Mouse (Mus musculus): Measurements from ENCODE around the gene Arf5. TPM values are rescaled to one million over a fixed set of nuclear protein-coding genes. Genes with fewer than 3 reads are reported as not detected.

Gene Arf5
- polyA plus RNA-seq, 1 experiment from 2014 or later: 239 TPM

DNA sequence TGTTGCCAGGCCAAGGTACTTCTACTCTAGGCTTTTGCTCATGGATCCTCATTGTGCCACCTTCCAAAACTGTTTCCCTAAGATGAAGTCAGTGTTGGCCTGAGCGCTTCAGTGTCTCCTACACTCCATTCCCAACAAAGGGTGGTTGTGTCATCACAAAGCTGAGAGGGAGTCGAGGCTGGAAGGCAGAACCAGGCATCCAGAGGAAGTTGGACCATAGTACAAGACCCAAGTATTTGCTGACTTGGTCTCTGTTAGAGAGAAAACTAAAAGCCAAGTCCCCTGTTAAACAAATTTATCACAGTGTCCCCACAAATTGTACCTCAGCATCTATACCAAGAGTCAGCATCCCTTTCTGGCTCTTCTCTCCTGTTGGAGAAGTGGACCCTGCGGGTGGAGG is 4.9 kb downstream of the Arf5 start, which contains the start of gene Gcc1:
Gene Gcc1, minus strand, starts transcription at position 101 of the 400 bp plus-strand sequence.
- WGBS: 82% methylated on average over 3 of the region's 3 CpGs
- Histone ChIP-seq H3K9me3 (replicated peaks) (no peaks in the 10 kb centered on the region), H3K27ac (ENCODE audit: poor library complexity, severe bottlenecking) (no peak within 1 kb of the TSS), H3K4me2 (no peak within 1 kb of the TSS), H3K4me1 (replicated peaks) (peaks cover 15% of the 10 kb centered on the region), H3K36me3 (peaks cover 25% of the 10 kb centered on the region), H3K9ac (no peak within 1 kb of the TSS), H3K4me3 (no peak within 1 kb of the TSS), H3K27me3 (replicated peaks) (no peaks in the 10 kb centered on the region)
- no peak for ATAC-seq (ENCODE audit: insufficient number of reproducible peaks, low FRiP score)

GRCm38 (mm10) chr6:28429870-28430269 is 6.5 kb downstream of the Arf5 start:
- Histone ChIP-seq H3K4me3 (no peak overlapping the region), H3K4me1 (replicated peaks) (peaks cover 7% of the 10 kb centered on the region), H3K36me3 (peaks cover 22% of the 10 kb centered on the region), H3K9me3 (replicated peaks) (no peaks in the 10 kb centered on the region), H3K27me3 (replicated peaks) (no peaks in the 10 kb centered on the region), H3K4me2 (no peak overlapping the region), H3K27ac (ENCODE audit: poor library complexity, severe bottlenecking) (no peak overlapping the region), H3K9ac (no peak overlapping the region)
- ATAC-seq (ENCODE audit: insufficient number of reproducible peaks, low FRiP score): no peak
- WGBS: 81% methylated on average over 11 of the region's 11 CpGs

GRCm38 (mm10) chr6:28430795-28431537 is 7.6 kb downstream of the Arf5 start:
- Histone ChIP-seq H3K27ac (ENCODE audit: poor library complexity, severe bottlenecking) (no peak overlapping the region), H3K4me2 (no peak overlapping the region), H3K4me3 (no peak overlapping the region), H3K4me1 (replicated peaks) (0 out of 2 replicates have a peak, but pooled peaks cover 4% of the 10 kb centered on the region), H3K27me3 (replicated peaks) (no peaks in the 10 kb centered on the region), H3K9me3 (replicated peaks) (no peaks in the 10 kb centered on the region), H3K9ac (no peak overlapping the region), H3K36me3 (peaks cover 12% of the 10 kb centered on the region)
- WGBS: 66% methylated on average over 10 of the region's 10 CpGs
- ATAC-seq (ENCODE audit: insufficient number of reproducible peaks, low FRiP score): no peak

DNA sequence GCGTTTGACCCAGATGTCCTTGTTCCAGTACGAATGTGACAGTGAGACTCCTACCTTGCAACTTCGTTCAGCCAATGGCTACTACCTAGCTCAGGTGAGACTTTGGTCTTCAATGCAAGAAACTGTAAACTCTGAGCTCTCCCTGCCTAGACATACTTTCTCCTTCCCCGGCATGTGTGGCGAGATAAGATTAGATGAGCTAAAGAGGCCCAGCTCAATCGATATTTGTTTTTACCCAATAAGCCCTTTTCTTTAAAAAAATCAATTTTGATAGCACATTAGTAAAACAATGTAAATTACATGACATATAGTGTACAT is 8.1 kb downstream of the Arf5 start:
- ATAC-seq (ENCODE audit: insufficient number of reproducible peaks, low FRiP score): no peak
- Histone ChIP-seq H3K9me3 (replicated peaks) (no peaks in the 10 kb centered on the region), H3K27me3 (replicated peaks) (no peaks in the 10 kb centered on the region)

DNA sequence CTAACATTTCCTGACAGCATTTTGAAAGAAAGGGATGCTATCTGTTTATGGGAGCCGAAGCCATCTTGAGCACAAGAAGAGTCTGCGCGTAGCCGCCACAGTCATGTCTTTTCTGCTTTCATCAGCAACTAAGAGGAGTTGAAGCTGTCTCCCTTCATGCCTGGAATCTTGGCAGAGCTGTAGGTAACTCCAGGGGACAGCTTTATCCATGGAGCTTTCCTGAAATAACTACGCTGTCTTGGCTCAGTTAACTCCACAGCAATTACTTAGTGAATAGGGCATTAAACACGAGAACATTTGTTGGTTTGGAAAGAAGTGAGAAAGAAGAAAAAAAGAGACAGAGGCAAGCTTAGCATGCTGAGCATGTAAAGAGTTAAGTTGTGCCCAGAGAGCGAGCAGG is 24.6 kb downstream of the Arf5 start:
- Histone ChIP-seq H3K9me3 (replicated peaks) (no peaks in the 10 kb centered on the region), H3K4me2 (no peak overlapping the region), H3K27ac (ENCODE audit: poor library complexity, severe bottlenecking) (no peak overlapping the region), H3K4me1 (replicated peaks) (no peaks in the 10 kb centered on the region), H3K4me3 (no peak overlapping the region), H3K27me3 (replicated peaks) (peaks cover 54% of the 10 kb centered on the region), H3K9ac (no peak overlapping the region), H3K36me3 (no peaks in the 10 kb centered on the region)
- 72% methylated on average over 7 of the region's 7 CpGs for WGBS
- ATAC-seq (ENCODE audit: insufficient number of reproducible peaks, low FRiP score): no peak

More for the DNA sequence above, 8.1 kb downstream of the Arf5 start:
- H3K4me2 ChIP-seq: no peak overlapping the region
- 63% methylated on average over 6 of the region's 6 CpGs for WGBS
- H3K27ac ChIP-seq (ENCODE audit: poor library complexity, severe bottlenecking): no peak overlapping the region
- H3K36me3 ChIP-seq: peaks cover 6% of the 10 kb centered on the region
- H3K4me1 ChIP-seq (replicated peaks): 0 out of 2 replicates have a peak, but pooled peaks cover 4% of the 10 kb centered on the region
- no peak overlapping the region for H3K9ac ChIP-seq
- no peak overlapping the region for H3K4me3 ChIP-seq

GRCm38 (mm10) chr6:28449253-28449652 is 25.9 kb downstream of the Arf5 start, which contains the start of gene Pax4:
Gene Pax4, minus strand, starts transcription at chr6:28449353.
- Histone ChIP-seq H3K9me3 (replicated peaks) (no peaks in the 10 kb centered on the region), H3K9ac (no peak within 1 kb of the TSS), H3K27me3 (replicated peaks) (peaks cover 58% of the 10 kb centered on the region), H3K27ac (ENCODE audit: poor library complexity, severe bottlenecking) (no peak within 1 kb of the TSS), H3K36me3 (no peaks in the 10 kb centered on the region), H3K4me2 (no peak within 1 kb of the TSS), H3K4me3 (no peak within 1 kb of the TSS), H3K4me1 (replicated peaks) (no peaks in the 10 kb centered on the region)
- 65% methylated on average over 2 of the region's 2 CpGs for WGBS
- no peak for ATAC-seq (ENCODE audit: insufficient number of reproducible peaks, low FRiP score)

- Histone ChIP-seq H3K9ac (no peak overlapping the region), H3K27ac (ENCODE audit: poor library complexity, severe bottlenecking) (no peak overlapping the region), H3K4me1 (replicated peaks) (no peaks in the 10 kb centered on the region), H3K4me2 (no peak overlapping the region), H3K9me3 (replicated peaks) (no peaks in the 10 kb centered on the region), H3K36me3 (no peaks in the 10 kb centered on the region), H3K27me3 (replicated peaks) (peaks cover 53% of the 10 kb centered on the region), H3K4me3 (no peak overlapping the region)
- ATAC-seq (ENCODE audit: insufficient number of reproducible peaks, low FRiP score): no peak
- WGBS: 12% methylated on average over 5 of the region's 5 CpGs
Observed at GRCm38 (mm10) chr6:28450481-28450880, 27.1 kb downstream of the Arf5 start.

DNA sequence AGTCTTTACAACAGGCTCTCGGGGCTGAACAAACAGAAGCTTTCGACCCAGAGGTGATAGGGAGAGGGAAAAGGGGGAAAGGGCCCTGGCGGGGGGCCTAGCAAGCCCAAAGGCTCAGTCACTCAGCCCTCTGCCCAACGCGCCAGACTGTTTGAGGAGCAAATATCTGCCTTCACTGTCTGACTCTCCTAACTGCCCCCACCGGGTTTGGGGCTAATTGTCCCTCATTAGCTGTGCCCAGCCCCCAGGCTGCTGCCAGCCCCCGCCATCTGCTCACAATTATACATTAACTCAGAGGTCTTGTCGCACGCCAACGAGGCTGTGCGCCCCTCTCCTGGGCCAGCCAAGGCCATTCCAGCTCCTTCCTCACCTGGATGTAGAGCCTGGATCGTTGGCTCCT is 27.6 kb downstream of the Arf5 start:
- peaks cover 52% of the 10 kb centered on the region for H3K27me3 ChIP-seq (replicated peaks)
- WGBS: 2% methylated on average over 12 of the region's 12 CpGs
- H3K4me1 ChIP-seq (replicated peaks): no peaks in the 10 kb centered on the region
- no peak overlapping the region for H3K27ac ChIP-seq (ENCODE audit: poor library complexity, severe bottlenecking)
- no peaks in the 10 kb centered on the region for H3K36me3 ChIP-seq
- H3K9me3 ChIP-seq (replicated peaks): no peaks in the 10 kb centered on the region
- no peak overlapping the region for H3K4me2 ChIP-seq
- H3K9ac ChIP-seq: no peak overlapping the region
- H3K4me3 ChIP-seq: no peak overlapping the region
- no peak for ATAC-seq (ENCODE audit: insufficient number of reproducible peaks, low FRiP score)

DNA sequence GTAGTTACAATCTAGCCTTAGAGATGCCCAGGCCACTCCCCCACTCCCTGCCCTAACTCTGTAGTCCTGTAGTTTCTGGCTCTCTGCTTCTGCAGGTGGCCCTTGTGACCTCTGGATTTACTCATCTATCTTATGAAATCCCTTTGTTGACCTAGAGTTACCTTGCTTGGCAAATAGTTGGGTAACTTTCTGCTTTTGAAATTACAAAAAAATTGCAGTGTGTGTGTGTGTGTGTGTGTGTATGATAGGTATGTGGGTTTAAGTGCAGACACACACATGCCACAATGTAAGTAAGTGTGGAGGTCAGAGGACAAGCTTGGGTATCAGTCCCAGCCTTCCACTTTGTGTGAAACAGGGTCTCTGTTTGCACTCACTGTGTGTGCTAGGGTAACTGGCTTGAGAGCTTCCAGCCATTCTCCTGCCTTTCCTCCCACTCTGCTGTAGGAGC is 35.9 kb downstream of the Arf5 start:
- Histone ChIP-seq H3K4me2 (no peak overlapping the region), H3K9me3 (replicated peaks) (no peaks in the 10 kb centered on the region), H3K36me3 (no peaks in the 10 kb centered on the region), H3K4me1 (replicated peaks) (no peaks in the 10 kb centered on the region), H3K27ac (ENCODE audit: poor library complexity, severe bottlenecking) (no peak overlapping the region), H3K27me3 (replicated peaks) (peaks cover 2% of the 10 kb centered on the region), H3K9ac (no peak overlapping the region), H3K4me3 (no peak overlapping the region)
- ATAC-seq (ENCODE audit: insufficient number of reproducible peaks, low FRiP score): no peak

GRCm38 (mm10) chr6:28460534-28460933 is 37.2 kb downstream of the Arf5 start:
- Histone ChIP-seq H3K9me3 (replicated peaks) (no peaks in the 10 kb centered on the region), H3K4me2 (no peak overlapping the region), H3K4me3 (no peak overlapping the region), H3K27me3 (replicated peaks) (no peaks in the 10 kb centered on the region; the same call in 1 of the 2 replicates), H3K9ac (no peak overlapping the region), H3K4me1 (replicated peaks) (no peaks in the 10 kb centered on the region), H3K27ac (ENCODE audit: poor library complexity, severe bottlenecking) (no peak overlapping the region), H3K36me3 (no peaks in the 10 kb centered on the region)
- ATAC-seq (ENCODE audit: insufficient number of reproducible peaks, low FRiP score): no peak
- 8% methylated on average over 5 of the region's 5 CpGs for WGBS

GRCm38 (mm10) chr6:28464630-28465029 is 41.3 kb downstream of the Arf5 start:
- H3K4me1 ChIP-seq (replicated peaks): no peaks in the 10 kb centered on the region
- no peak for ATAC-seq (ENCODE audit: insufficient number of reproducible peaks, low FRiP score)

More at GRCm38 (mm10) chr6:28464630-28465029, 41.3 kb downstream of the Arf5 start:
- H3K27me3 ChIP-seq (replicated peaks): no peaks in the 10 kb centered on the region; the same call in 1 of the 2 replicates
- no peaks in the 10 kb centered on the region for H3K36me3 ChIP-seq
- no peak overlapping the region for H3K4me3 ChIP-seq
- 45% methylated on average over 6 of the region's 6 CpGs for WGBS
- H3K4me2 ChIP-seq: no peak overlapping the region
- no peak overlapping the region for H3K9ac ChIP-seq
- no peak overlapping the region for H3K27ac ChIP-seq (ENCODE audit: poor library complexity, severe bottlenecking)
- no peaks in the 10 kb centered on the region for H3K9me3 ChIP-seq (replicated peaks)

Measured in heart, embryonic 12.5 days (tissue).